Mouse (Mus musculus) embryonic facial prominence, embryonic 14.5 days (tissue): ENCODE measurements around the gene Gm20388. TPM values are rescaled to one million over a fixed set of nuclear protein-coding genes. Genes with fewer than 3 reads are reported as not detected.

Source experiments
- ATAC-seq: fragments of 200-750 bp; cut with Nextera tagmentation; 2 replicates; pipeline ENCODE4 v1.8.0; 2017; ENCODE audit warnings: low read depth, moderate number of reproducible peaks, moderate TSS enrichment
- DNase-seq: peaks from one replicate; pipeline ENCODE4 v3.0.0-alpha.2; 2015; ENCODE audit warnings: low spot score
- H3K27ac ChIP-seq: fragments of 300-500 bp; sonication (generic); replicated peaks from 2 replicates; pipeline ENCODE4 v1.5.1; 2014; ENCODE audit warnings: low read depth, mild to moderate bottlenecking, low read length, moderate library complexity
- H3K27me3 ChIP-seq: fragments of 300-500 bp; sonication (generic); replicated peaks from 2 replicates; pipeline ENCODE4 v1.6.1; 2014; ENCODE audit warnings: low read length; ENCODE audit not compliant: control insufficient read depth, insufficient read depth
- H3K36me3 ChIP-seq: fragments of 300-500 bp; sonication (generic); 2 replicates; pipeline ENCODE4 v1.6.1; 2014; ENCODE audit warnings: low read length, mixed read lengths; ENCODE audit not compliant: control insufficient read depth, insufficient read depth
- H3K4me1 ChIP-seq: fragments of 300-500 bp; sonication (generic); 2 replicates; pipeline ENCODE4 v1.6.1; 2014; ENCODE audit warnings: antibody characterized with exemption, low read length; ENCODE audit not compliant: control insufficient read depth, insufficient read depth
- H3K4me2 ChIP-seq: fragments of 300-500 bp; sonication (generic); 2 replicates; pipeline ENCODE4 v1.6.1; 2014; ENCODE audit warnings: low read depth, mild to moderate bottlenecking, low read length, moderate library complexity, mixed read lengths
- H3K4me3 ChIP-seq: fragments of 300-500 bp; sonication (generic); 2 replicates; pipeline ENCODE4 v1.5.1; 2014; ENCODE audit warnings: low read depth, mild to moderate bottlenecking, low read length
- H3K9ac ChIP-seq: fragments of 300-500 bp; sonication (generic); 2 replicates; pipeline ENCODE4 v1.6.1; 2014; ENCODE audit warnings: low read depth, mild to moderate bottlenecking, low read length, moderate library complexity, mixed read lengths
- H3K9me3 ChIP-seq: fragments of 300-500 bp; sonication (generic); 2 replicates; pipeline ENCODE4 v1.6.1; 2016; ENCODE audit warnings: low read length; ENCODE audit not compliant: control insufficient read depth
- WGBS: fragments of 180-500 bp; shearing (Covaris S2); extraction: QIAGEN DNeasy Blood & Tissue Kit; methylation state at CpG from one replicate; pipeline ENCODE4 v1.1.7; 2014; 5-methylcytosine and 5-hydroxymethylcytosine counted together
- polyA plus RNA-seq: library from polyadenylated mRNA; unstranded; fragments of >200 nt; fragmentation: Nextera tagmentation; extraction: Ambion mirVana; gene quantifications from 2 replicates; pipeline ENCODE4 v1.2.1, GENCODE M21; 2014

Gene Gm20388
- polyA plus RNA-seq, 1 experiment from 2014 or later: not detected

DNA sequence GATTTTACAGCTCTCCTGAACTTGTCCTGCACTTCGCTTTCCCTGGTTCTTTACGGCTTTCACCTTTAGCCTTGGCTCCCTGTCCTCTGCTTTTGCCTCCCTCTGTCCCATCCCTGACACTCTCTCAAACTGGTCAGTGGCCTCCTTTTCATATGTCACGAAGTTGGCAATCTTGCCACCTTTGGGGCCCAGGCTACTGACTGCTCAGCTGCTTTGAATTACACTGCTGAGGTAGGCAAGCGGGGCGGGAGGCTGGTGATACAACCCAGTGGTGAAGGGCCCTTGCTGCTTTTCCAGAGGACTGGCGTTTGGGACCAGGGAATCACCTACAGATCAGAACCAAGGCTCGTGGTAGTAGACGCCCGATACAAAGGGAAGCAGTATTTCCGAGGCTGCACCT is 3465.1 kb downstream of the Gm20388 start:
- Histone ChIP-seq H3K27me3 (no peaks in the 10 kb centered on the region; the same call in 1 of the 2 replicates), H3K36me3 (peaks cover 11% of the 10 kb centered on the region; the same call in 1 of the 2 replicates)
- ATAC-seq: no peak

DNA sequence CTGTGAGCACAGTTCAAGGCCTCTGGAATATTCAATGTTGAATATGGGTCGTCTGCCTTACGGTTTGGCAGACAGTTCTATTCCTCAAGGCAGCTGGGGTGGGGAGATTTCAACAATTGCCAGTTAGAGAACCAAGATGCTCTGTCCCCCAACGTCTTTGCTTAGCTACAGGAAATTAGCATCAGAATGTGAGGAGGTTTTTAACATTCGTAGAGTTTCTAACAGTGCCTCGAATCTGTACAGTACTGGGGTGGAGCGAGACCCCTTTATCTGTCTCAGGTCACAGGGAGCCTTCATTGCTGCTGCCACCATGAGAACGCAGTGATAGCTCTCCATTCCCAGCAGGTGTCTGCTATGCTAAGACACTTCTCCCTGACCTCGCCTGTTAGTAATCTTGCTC is 3465.5 kb downstream of the Gm20388 start:
- H3K4me2 ChIP-seq: no peak overlapping the region
- no peaks in the 10 kb centered on the region for H3K9me3 ChIP-seq
- H3K9ac ChIP-seq: no peak overlapping the region
- H3K4me1 ChIP-seq: peaks cover 11% of the 10 kb centered on the region
- no peaks in the 10 kb centered on the region; the same call in 1 of the 2 replicates for H3K27me3 ChIP-seq
- H3K27ac ChIP-seq: no peak overlapping the region
- WGBS: 74% methylated on average over 8 of the region's 8 CpGs
- DNase-seq (no peak), ATAC-seq (no peak)
- H3K36me3 ChIP-seq: peaks cover 15% of the 10 kb centered on the region; the same call in 1 of the 2 replicates
- H3K4me3 ChIP-seq: no peak overlapping the region

More for the DNA sequence above, 3465.1 kb downstream of the Gm20388 start:
- no peak overlapping the region for H3K9ac ChIP-seq
- H3K9me3 ChIP-seq: no peaks in the 10 kb centered on the region
- peaks cover 11% of the 10 kb centered on the region for H3K4me1 ChIP-seq
- WGBS: 89% methylated on average over 10 of the region's 10 CpGs
- DNase-seq: no peak
- no peak overlapping the region for H3K4me2 ChIP-seq
- H3K27ac ChIP-seq: no peak overlapping the region
- H3K4me3 ChIP-seq: no peak overlapping the region

DNA sequence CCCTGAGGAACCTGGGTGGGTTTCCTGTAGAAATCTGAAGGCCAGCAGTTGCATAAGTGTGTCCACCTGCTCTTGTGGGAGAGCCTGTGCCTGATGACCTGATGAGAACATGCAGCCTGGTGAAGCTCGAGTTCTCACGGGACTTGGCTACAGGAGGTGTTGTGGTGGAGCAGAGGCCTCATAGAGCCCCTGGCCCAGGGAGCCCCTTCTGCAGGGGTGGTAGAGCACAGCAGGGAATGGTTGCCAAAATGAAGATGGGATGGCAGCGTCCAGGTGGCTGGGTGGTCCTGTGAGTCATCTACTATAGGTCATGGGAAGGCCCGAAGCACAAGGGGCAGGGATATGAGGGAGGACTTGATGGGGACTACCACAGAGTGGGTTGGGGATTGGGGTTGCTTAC is 3471.1 kb downstream of the Gm20388 start:
- H3K4me1 ChIP-seq: no peaks in the 10 kb centered on the region
- WGBS: 88% methylated on average over 4 of the region's 4 CpGs
- no peaks in the 10 kb centered on the region for H3K27me3 ChIP-seq
- no peak overlapping the region for H3K4me2 ChIP-seq
- H3K9me3 ChIP-seq: no peaks in the 10 kb centered on the region
- no peak for DNase-seq
- ATAC-seq: no peak
- no peak overlapping the region for H3K27ac ChIP-seq
- H3K36me3 ChIP-seq: peaks cover 67% of the 10 kb centered on the region
- no peak overlapping the region for H3K4me3 ChIP-seq
- H3K9ac ChIP-seq: no peak overlapping the region

DNA sequence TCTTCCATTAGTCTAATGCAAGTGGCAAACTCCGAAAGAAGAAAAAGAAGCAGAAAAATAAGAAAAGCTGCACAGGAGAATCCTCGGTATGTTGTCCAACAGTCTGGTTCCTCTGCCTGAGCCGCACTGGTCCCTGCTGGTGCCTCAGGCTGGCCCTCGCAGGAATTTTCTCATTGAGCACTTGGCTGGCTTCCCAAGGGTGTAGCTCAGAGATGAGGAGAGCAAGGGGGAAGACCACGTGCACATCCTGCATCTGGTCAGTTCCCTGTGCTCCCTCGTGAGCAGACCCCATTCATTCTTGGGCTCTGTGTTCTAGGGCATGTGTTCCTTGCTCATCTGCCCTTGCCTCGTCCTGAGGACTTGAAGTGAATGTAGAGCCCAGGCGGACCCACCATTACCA is 3471.9 kb downstream of the Gm20388 start:
- ATAC-seq: no peak
- Histone ChIP-seq H3K27me3 (no peaks in the 10 kb centered on the region), H3K4me3 (no peak overlapping the region), H3K9me3 (no peaks in the 10 kb centered on the region), H3K9ac (no peak overlapping the region), H3K27ac (no peak overlapping the region), H3K4me1 (no peaks in the 10 kb centered on the region), H3K36me3 (peaks cover 75% of the 10 kb centered on the region), H3K4me2 (no peak overlapping the region)
- 84% methylated on average over 8 of the region's 8 CpGs for WGBS
- DNase-seq: no peak

DNA sequence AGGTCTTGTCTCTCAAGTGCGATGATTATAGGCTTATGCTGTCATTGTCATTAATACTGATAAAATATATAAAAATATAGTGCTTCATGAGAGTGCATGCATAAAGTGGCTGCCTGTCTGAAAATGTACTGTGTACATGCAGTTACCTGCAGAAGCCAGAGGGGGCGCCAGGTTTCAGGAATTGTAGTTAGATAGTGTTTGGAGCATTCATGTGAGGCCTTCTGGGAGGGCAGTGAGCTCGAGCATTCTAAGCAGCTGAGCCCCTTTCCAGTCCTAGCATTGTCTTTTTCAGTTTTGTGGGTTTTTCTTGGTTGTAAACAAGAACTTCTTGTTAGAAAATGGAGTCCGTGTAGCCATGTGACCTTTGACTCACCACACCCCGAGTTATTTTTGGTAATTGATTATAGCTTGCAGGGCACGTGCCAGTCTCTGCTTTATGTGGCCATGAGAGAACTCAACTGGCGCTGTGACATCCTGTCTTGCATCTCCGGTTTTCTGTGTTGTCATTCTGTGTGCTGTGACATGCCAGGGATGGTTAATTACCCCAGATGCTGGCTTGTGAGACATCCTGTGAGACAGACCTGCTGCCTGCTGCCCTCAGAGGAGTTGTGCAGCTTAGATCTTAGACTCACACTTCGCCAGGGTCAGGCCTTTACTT is 3474.4 kb downstream of the Gm20388 start:
- DNase-seq: no peak
- H3K27ac ChIP-seq: no peak overlapping the region
- WGBS: 64% methylated on average over 9 of the region's 9 CpGs
- no peak for ATAC-seq
- no peak overlapping the region for H3K4me2 ChIP-seq
- H3K36me3 ChIP-seq: peaks cover 93% of the 10 kb centered on the region
- no peak overlapping the region for H3K4me3 ChIP-seq
- H3K9me3 ChIP-seq: no peaks in the 10 kb centered on the region
- no peak overlapping the region for H3K9ac ChIP-seq
- no peaks in the 10 kb centered on the region for H3K27me3 ChIP-seq
- no peaks in the 10 kb centered on the region for H3K4me1 ChIP-seq

DNA sequence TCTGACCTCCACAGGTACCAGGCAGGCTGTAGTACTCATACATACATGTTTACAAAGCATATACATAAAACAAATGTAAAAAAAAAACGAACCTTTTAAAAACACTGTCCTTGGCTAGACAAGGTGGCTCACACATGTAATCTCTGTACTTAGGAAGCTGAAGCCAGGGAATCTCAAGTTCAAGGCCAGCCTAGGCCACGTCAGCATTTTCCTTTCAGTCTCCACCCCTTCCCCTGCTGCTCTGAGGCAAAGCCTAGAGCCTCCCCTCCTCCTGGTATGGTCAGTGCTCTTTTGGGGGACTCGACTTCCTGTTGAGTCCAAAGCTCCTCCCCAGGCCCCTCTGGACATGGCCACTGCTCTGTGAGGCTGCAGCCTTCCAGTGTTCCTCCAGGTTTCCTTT is 3476.4 kb downstream of the Gm20388 start:
- Histone ChIP-seq H3K27ac (no peak overlapping the region), H3K4me1 (no peaks in the 10 kb centered on the region), H3K27me3 (no peaks in the 10 kb centered on the region), H3K4me3 (no peak overlapping the region), H3K9me3 (no peaks in the 10 kb centered on the region), H3K9ac (no peak overlapping the region), H3K4me2 (no peak overlapping the region), H3K36me3 (peaks cover 100% of the 10 kb centered on the region)
- ATAC-seq: no peak
- WGBS: 76% methylated on average over 3 of the region's 3 CpGs
- DNase-seq: no peak

DNA sequence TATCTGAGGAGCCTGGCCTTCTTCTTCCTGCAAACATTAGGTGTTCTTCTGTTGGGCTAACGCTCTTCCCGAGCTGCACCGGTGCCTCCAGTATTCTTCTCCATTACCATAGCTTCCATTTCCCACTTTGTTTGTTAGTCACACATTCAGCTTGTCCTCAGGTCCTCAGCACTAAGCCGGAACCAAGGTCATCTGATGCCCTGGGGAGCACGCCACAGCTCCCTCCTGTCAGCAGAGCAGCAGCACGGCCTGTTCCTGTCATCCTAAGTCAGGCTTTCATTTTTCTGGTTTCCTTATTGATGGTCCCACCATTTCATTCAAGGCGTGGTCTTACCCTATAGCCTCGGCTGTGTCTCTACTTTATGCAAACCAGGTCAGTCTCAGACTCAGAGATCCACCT is 3477.2 kb downstream of the Gm20388 start:
- no peaks in the 10 kb centered on the region for H3K4me1 ChIP-seq
- no peaks in the 10 kb centered on the region for H3K9me3 ChIP-seq
- ATAC-seq (no peak), DNase-seq (no peak)
- no peak overlapping the region for H3K4me2 ChIP-seq
- H3K27ac ChIP-seq: no peak overlapping the region
- H3K9ac ChIP-seq: no peak overlapping the region
- 86% methylated on average over 8 of the region's 8 CpGs for WGBS
- H3K27me3 ChIP-seq: no peaks in the 10 kb centered on the region
- peaks cover 100% of the 10 kb centered on the region for H3K36me3 ChIP-seq
- no peak overlapping the region for H3K4me3 ChIP-seq

DNA sequence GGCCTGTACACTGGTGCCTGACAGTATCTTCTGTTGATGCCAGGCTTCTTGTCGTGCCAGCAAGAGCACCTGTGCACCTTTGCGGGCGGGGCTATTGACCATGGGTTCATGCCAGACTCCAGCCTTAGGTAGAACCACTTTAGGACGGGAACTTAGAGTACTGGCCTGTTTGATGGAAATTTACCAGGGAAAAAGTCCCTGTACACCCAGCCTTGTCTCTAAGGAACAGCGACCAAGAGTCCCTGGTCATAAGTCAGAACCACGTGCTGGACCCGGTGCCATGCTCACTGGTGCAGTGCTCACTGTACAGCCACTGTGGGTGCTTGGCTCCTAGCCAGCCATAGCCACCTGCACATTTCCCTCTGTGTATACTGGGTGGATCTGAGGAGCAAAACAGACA is 3478.4 kb downstream of the Gm20388 start:
- no peaks in the 10 kb centered on the region for H3K9me3 ChIP-seq
- peaks cover 100% of the 10 kb centered on the region for H3K36me3 ChIP-seq
- no peak overlapping the region for H3K4me3 ChIP-seq
- H3K27me3 ChIP-seq: no peaks in the 10 kb centered on the region
- WGBS: 92% methylated on average over 7 of the region's 7 CpGs
- no peak overlapping the region for H3K27ac ChIP-seq
- no peak overlapping the region for H3K9ac ChIP-seq
- no peak for ATAC-seq
- DNase-seq: no peak
- no peaks in the 10 kb centered on the region for H3K4me1 ChIP-seq
- H3K4me2 ChIP-seq: no peak overlapping the region

DNA sequence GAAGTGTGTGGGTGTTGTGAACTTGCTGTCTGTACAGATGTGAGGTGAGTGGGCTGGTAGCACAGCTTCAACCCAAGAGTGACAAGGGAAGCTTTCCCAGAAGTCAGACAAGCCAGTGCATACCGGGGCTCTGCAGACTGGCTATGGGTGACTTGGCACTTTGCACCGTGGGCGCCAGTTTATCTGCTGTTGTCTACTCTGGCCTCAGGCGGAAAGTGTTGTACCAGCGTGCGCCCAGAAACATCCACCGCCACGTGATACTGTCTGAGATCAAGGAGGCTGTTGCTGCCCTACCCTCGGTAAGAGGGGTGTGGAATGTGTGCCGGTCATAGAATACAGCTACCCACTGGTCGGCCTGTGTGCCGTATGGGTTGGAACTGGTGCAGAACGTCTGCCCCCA is 3487.7 kb downstream of the Gm20388 start:
- no peak for ATAC-seq
- H3K9ac ChIP-seq: no peak overlapping the region
- no peak overlapping the region for H3K4me2 ChIP-seq
- H3K27ac ChIP-seq: no peak overlapping the region
- H3K27me3 ChIP-seq: no peaks in the 10 kb centered on the region
- WGBS: 90% methylated on average over 13 of the region's 13 CpGs
- H3K4me3 ChIP-seq: no peak overlapping the region
- no peaks in the 10 kb centered on the region for H3K4me1 ChIP-seq
- H3K9me3 ChIP-seq: no peaks in the 10 kb centered on the region
- DNase-seq: no peak
- peaks cover 95% of the 10 kb centered on the region for H3K36me3 ChIP-seq
